Mouse (Mus musculus) intestine, postnatal 0 days (tissue): Measurements from ENCODE around the gene Brf1. TPM values are rescaled to one million over a fixed set of nuclear protein-coding genes. Genes with fewer than 3 reads are reported as not detected.

Experiments
- ATAC-seq: fragments of 200-750 bp; cut with Nextera tagmentation; 2 replicates; pipeline ENCODE4 v1.8.0; 2017; ENCODE audit warnings: mild to moderate bottlenecking, moderate TSS enrichment, moderate library complexity
- H3K27ac ChIP-seq: fragments of 300-500 bp; sonication (generic); 2 replicates; pipeline ENCODE4 v1.5.1; 2014; ENCODE audit warnings: mild to moderate bottlenecking, low read depth, low read length, moderate library complexity
- H3K27me3 ChIP-seq: fragments of 300-500 bp; sonication (generic); replicated peaks from 2 replicates; pipeline ENCODE4 v1.6.1; 2014; ENCODE audit warnings: low read length, mixed read lengths; ENCODE audit not compliant: control insufficient read depth, insufficient read depth
- H3K36me3 ChIP-seq: fragments of 300-500 bp; sonication (generic); 2 replicates; pipeline ENCODE4 v1.6.1; 2014; ENCODE audit warnings: mild to moderate bottlenecking, moderate library complexity; ENCODE audit not compliant: control insufficient read depth, insufficient read depth
- H3K4me1 ChIP-seq: fragments of 300-500 bp; sonication (generic); replicated peaks from 2 replicates; pipeline ENCODE4 v1.6.1; 2014; ENCODE audit warnings: antibody characterized with exemption, low read length, mixed read lengths; ENCODE audit not compliant: control insufficient read depth, insufficient read depth
- H3K4me2 ChIP-seq: fragments of 300-500 bp; sonication (generic); replicated peaks from 2 replicates; pipeline ENCODE4 v1.6.1; 2014; ENCODE audit warnings: low read depth, mild to moderate bottlenecking, moderate library complexity
- H3K4me3 ChIP-seq: fragments of 300-500 bp; sonication (generic); 2 replicates; pipeline ENCODE4 v1.5.1; 2014; ENCODE audit warnings: low read depth, low read length
- H3K9ac ChIP-seq: fragments of 300-500 bp; sonication (generic); 2 replicates; pipeline ENCODE4 v1.6.1; 2014; ENCODE audit warnings: mild to moderate bottlenecking, low read depth, low read length
- H3K9me3 ChIP-seq: fragments of 300-500 bp; sonication (generic); 2 replicates; pipeline ENCODE4 v1.6.1; 2016; ENCODE audit warnings: mixed run types; ENCODE audit not compliant: control insufficient read depth
- CTCF ChIP-seq: sonication (generic); IDR thresholded peaks from 2 replicates; pipeline ENCODE4 v1.5.1; 2016; ENCODE audit warnings: low read depth, mild to moderate bottlenecking, control low read depth, antibody characterized with exemption, moderate library complexity
- WGBS: fragments of 180-500 bp; shearing (Covaris S2); extraction: QIAGEN DNeasy Blood & Tissue Kit; methylation state at CpG from one replicate; pipeline ENCODE4 v1.1.7; 2014; 5-methylcytosine and 5-hydroxymethylcytosine counted together
- polyA plus RNA-seq: library from polyadenylated mRNA; unstranded; fragments of >200 nt; fragmentation: Nextera tagmentation; extraction: Ambion mirVana; gene quantifications from 2 replicates; pipeline ENCODE4 v1.2.1, GENCODE M21; 2015

Brf1 gene
- polyA plus RNA-seq, 1 experiment from 2014 or later, result 17.9 TPM

DNA sequence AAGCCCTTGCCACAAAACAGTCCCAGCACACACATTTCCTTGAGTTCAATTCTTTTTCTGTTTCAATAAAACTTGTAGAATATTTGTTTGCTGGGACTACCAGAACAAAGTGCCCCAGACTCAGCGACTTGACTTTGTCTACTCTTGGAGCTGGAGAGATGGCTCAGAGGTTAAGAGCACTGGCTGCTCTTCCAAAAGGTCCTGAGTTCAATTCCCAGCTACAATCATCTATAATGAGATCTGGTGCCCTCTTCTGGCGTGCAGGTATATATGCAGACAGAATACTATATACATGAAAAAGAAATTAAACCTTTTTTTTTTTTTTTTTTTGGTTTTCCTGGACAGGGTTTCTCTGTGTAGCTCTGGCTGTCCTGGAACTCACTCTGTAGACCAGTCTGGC is 2.2 kb upstream of the Brf1 start:
- H3K27ac ChIP-seq, result no peak overlapping the region
- TF ChIP-seq CTCF, result peak; percentile 44
- 46% methylated on average over 2 of the region's 2 CpGs for WGBS
- 0 out of 2 replicates have a peak, but pooled peaks cover 6% of the 10 kb centered on the region for H3K4me1 ChIP-seq
- no peaks in the 10 kb centered on the region for H3K36me3 ChIP-seq
- H3K4me2 ChIP-seq, result no peak overlapping the region
- H3K9ac ChIP-seq, result no peak overlapping the region
- H3K9me3 ChIP-seq, result no peaks in the 10 kb centered on the region
- no peak overlapping the region for H3K4me3 ChIP-seq
- ATAC-seq, result no peak
- no peaks in the 10 kb centered on the region for H3K27me3 ChIP-seq

- peak overlapping the region; percentile 45 for H3K9ac ChIP-seq
- under 1% methylated on average over 5 of the region's 5 CpGs for WGBS
- H3K27me3 ChIP-seq, result no peaks in the 10 kb centered on the region
- H3K4me1 ChIP-seq, result 0 out of 2 replicates have a peak, but pooled peaks cover 6% of the 10 kb centered on the region
- H3K9me3 ChIP-seq, result no peaks in the 10 kb centered on the region
- H3K4me3 ChIP-seq, result peak overlapping the region; percentile 88
- peak overlapping the region; percentile 82 for H3K27ac ChIP-seq
- no peak for ATAC-seq
- peak overlapping the region; percentile 90 for H3K4me2 ChIP-seq
- H3K36me3 ChIP-seq, result no peaks in the 10 kb centered on the region
- TF ChIP-seq CTCF, result no peak
Measured at GRCm38 (mm10) chr12:113001133-113001474, 600 bp upstream of the Brf1 start.

- under 1% methylated on average over 56 of the region's 56 CpGs for WGBS
- no peak for ATAC-seq
- H3K4me1 ChIP-seq, result 0 out of 2 replicates have a peak, but pooled peaks cover 6% of the 10 kb centered on the region
Measured at GRCm38 (mm10) chr12:112999569-113000293, 773 bp downstream of the Brf1 start.

GRCm38 (mm10) chr12:112994153-112994552 is 6.4 kb downstream of the Brf1 start:
- peak; percentile 41; the same call in 1 of the 2 replicates for ATAC-seq
- Histone ChIP-seq H3K27ac (no peak overlapping the region), H3K4me3 (no peak overlapping the region), H3K4me1 (0 out of 2 replicates have a peak, but pooled peaks cover 6% of the 10 kb centered on the region), H3K27me3 (no peaks in the 10 kb centered on the region), H3K36me3 (peaks cover 10% of the 10 kb centered on the region), H3K9ac (no peak overlapping the region), H3K4me2 (no peak overlapping the region), H3K9me3 (no peaks in the 10 kb centered on the region)
- no peak for TF ChIP-seq CTCF
- 50% methylated on average over 4 of the region's 4 CpGs for WGBS

More at GRCm38 (mm10) chr12:112999569-113000293, 773 bp downstream of the Brf1 start:
- Histone ChIP-seq H3K4me2 (peak overlapping the region; percentile 90), H3K9ac (peak overlapping the region; percentile 92), H3K36me3 (no peaks in the 10 kb centered on the region), H3K27ac (peak overlapping the region; percentile 96), H3K27me3 (no peaks in the 10 kb centered on the region), H3K4me3 (peak overlapping the region; percentile 88), H3K9me3 (no peaks in the 10 kb centered on the region)
- TF ChIP-seq CTCF, result no peak

DNA sequence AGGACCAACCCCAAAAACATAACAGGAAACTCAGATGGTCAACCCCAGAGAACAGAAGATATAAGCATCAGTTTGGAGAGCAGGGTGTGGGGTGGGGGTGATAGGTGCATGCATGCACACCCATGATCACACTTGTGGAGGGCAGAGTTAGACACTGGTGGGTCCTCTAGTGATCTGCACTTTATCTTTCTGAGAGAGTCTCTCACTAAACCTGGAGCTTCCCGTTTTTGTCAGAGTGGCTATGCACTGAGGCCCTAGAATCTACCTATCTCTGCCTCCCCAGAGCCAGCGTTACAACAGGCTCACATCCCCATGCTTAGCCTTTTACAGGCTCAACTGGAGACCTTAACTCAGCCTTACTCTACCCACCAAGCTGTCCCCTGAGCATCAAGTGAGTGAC is 9.1 kb downstream of the Brf1 start:
- Histone ChIP-seq H3K27me3 (no peaks in the 10 kb centered on the region), H3K9ac (no peak overlapping the region), H3K9me3 (no peaks in the 10 kb centered on the region), H3K4me2 (no peak overlapping the region), H3K27ac (no peak overlapping the region), H3K36me3 (peaks cover 28% of the 10 kb centered on the region), H3K4me3 (no peak overlapping the region), H3K4me1 (no peaks in the 10 kb centered on the region)
- TF ChIP-seq CTCF, result no peak
- WGBS, result 88% methylated on average over 2 of the region's 2 CpGs
- no peak for ATAC-seq

- Histone ChIP-seq H3K4me2 (no peak overlapping the region), H3K9ac (no peak overlapping the region), H3K9me3 (no peaks in the 10 kb centered on the region), H3K27me3 (no peaks in the 10 kb centered on the region), H3K4me1 (no peaks in the 10 kb centered on the region), H3K36me3 (peaks cover 34% of the 10 kb centered on the region), H3K4me3 (no peak overlapping the region), H3K27ac (no peak overlapping the region)
- 79% methylated on average over 5 of the region's 5 CpGs for WGBS
- TF ChIP-seq CTCF, result no peak
- ATAC-seq, result no peak
Measured at GRCm38 (mm10) chr12:112990706-112991405, 9.6 kb downstream of the Brf1 start.
